Mouse (Mus musculus): ENCODE data around the gene Sprr3. TPM values are rescaled to one million over a fixed set of nuclear protein-coding genes. Genes with fewer than 3 reads are reported as not detected.

The Sprr3 gene
- polyA plus RNA-seq, 1 experiment from 2014 or later = not detected

Other genes with a start within 250 kb of the Sprr3 start
- not detected in 2 replicates for gene Sprr2a1, start 242.9 kb downstream of the Sprr3 start, polyA plus RNA-seq (2014; fragmentation: Nextera tagmentation; extraction: Ambion mirVana)
- gene Sprr2a2, start 242.8 kb downstream of the Sprr3 start, polyA plus RNA-seq (2014; fragmentation: Nextera tagmentation; extraction: Ambion mirVana) = not detected in 2 replicates
- not detected in 2 replicates for gene Sprr2a3, start 173.3 kb downstream of the Sprr3 start, polyA plus RNA-seq (2014; fragmentation: Nextera tagmentation; extraction: Ambion mirVana)
- not detected in 2 replicates for gene Sprr2b, start 142.1 kb downstream of the Sprr3 start, polyA plus RNA-seq (2014; fragmentation: Nextera tagmentation; extraction: Ambion mirVana)
- gene Sprr2d, start 119.6 kb downstream of the Sprr3 start, polyA plus RNA-seq (2014; fragmentation: Nextera tagmentation; extraction: Ambion mirVana) = not detected in 2 replicates
- gene Sprr2e, start 106.6 kb downstream of the Sprr3 start, polyA plus RNA-seq (2014; fragmentation: Nextera tagmentation; extraction: Ambion mirVana) = not detected in 2 replicates
- not detected in 2 replicates for gene Sprr2f, start 93.5 kb downstream of the Sprr3 start, polyA plus RNA-seq (2014; fragmentation: Nextera tagmentation; extraction: Ambion mirVana)
- not detected in 2 replicates for gene Sprr2h, start 73.0 kb downstream of the Sprr3 start, polyA plus RNA-seq (2014; fragmentation: Nextera tagmentation; extraction: Ambion mirVana)
- not detected in 2 replicates for gene Sprr2i, start 50.7 kb downstream of the Sprr3 start, polyA plus RNA-seq (2014; fragmentation: Nextera tagmentation; extraction: Ambion mirVana)
- gene Sprr2j-ps, start 40.6 kb downstream of the Sprr3 start, polyA plus RNA-seq (2014; fragmentation: Nextera tagmentation; extraction: Ambion mirVana) = not detected in 2 replicates
- gene Gm9774, start 29.3 kb downstream of the Sprr3 start, polyA plus RNA-seq (2014; fragmentation: Nextera tagmentation; extraction: Ambion mirVana) = 6.2 and 6.3 TPM in 2 replicates
- not detected in 2 replicates for gene Sprr2k, start 26.1 kb downstream of the Sprr3 start, polyA plus RNA-seq (2014; fragmentation: Nextera tagmentation; extraction: Ambion mirVana)
- not detected in 2 replicates for gene Sprr1b, start 19.9 kb downstream of the Sprr3 start, polyA plus RNA-seq (2014; fragmentation: Nextera tagmentation; extraction: Ambion mirVana)
- gene Sprr1a, start 27.2 kb upstream of the Sprr3 start, polyA plus RNA-seq (2014; fragmentation: Nextera tagmentation; extraction: Ambion mirVana) = not detected in 2 replicates
- not detected in 2 replicates for gene Sprr4, start 41.8 kb upstream of the Sprr3 start, polyA plus RNA-seq (2014; fragmentation: Nextera tagmentation; extraction: Ambion mirVana)
- gene 2310046K23Rik, start 75.8 kb upstream of the Sprr3 start, polyA plus RNA-seq (2014; fragmentation: Nextera tagmentation; extraction: Ambion mirVana) = not detected in 2 replicates
- not detected in 2 replicates for gene Ivl, start 115.0 kb upstream of the Sprr3 start, polyA plus RNA-seq (2014; fragmentation: Nextera tagmentation; extraction: Ambion mirVana)
- not detected in 2 replicates for gene Smcp, start 130.3 kb upstream of the Sprr3 start, polyA plus RNA-seq (2014; fragmentation: Nextera tagmentation; extraction: Ambion mirVana)
- gene 2210017I01Rik, start 148.8 kb upstream of the Sprr3 start, polyA plus RNA-seq (2014; fragmentation: Nextera tagmentation; extraction: Ambion mirVana) = not detected in 2 replicates
- not detected in 2 replicates for gene Lce6a, start 162.9 kb upstream of the Sprr3 start, polyA plus RNA-seq (2014; fragmentation: Nextera tagmentation; extraction: Ambion mirVana)
- gene Lce1a1, start 189.6 kb upstream of the Sprr3 start, polyA plus RNA-seq (2014; fragmentation: Nextera tagmentation; extraction: Ambion mirVana) = not detected in 2 replicates
- not detected in 2 replicates for gene Lce1b, start 198.2 kb upstream of the Sprr3 start, polyA plus RNA-seq (2014; fragmentation: Nextera tagmentation; extraction: Ambion mirVana)
- gene Lce1a2, start 211.6 kb upstream of the Sprr3 start, polyA plus RNA-seq (2014; fragmentation: Nextera tagmentation; extraction: Ambion mirVana) = not detected in 2 replicates
- not detected in 2 replicates for gene Lce1c, start 220.5 kb upstream of the Sprr3 start, polyA plus RNA-seq (2014; fragmentation: Nextera tagmentation; extraction: Ambion mirVana)
- gene Lce1d, start 228.5 kb upstream of the Sprr3 start, polyA plus RNA-seq (2014; fragmentation: Nextera tagmentation; extraction: Ambion mirVana) = not detected in 2 replicates